Mouse (Mus musculus): ENCODE results near the gene Dkkl1.

DNA sequence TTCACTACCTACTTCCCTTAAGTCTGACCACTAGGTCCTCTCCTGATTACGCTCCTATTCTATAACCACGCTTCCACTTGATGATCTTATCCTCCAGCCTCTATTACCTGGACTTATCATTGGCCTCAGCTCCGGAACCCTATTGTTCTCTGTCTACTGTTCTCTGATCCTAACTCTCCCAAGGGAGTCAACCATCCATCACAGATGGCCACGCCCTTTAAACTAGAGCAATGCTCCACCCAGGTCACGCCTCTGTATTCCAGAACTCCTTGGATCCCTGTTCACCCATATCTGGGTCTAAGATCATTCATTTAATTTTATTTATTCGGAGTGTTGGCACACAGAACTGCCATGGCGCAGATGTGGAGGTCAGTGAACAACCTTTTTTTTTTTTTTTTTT is 409 bp upstream of the Dkkl1 start:
- TF ChIP-seq CTCF (IDR thresholded peaks at IDR 0.05; ENCODE audit: control insufficient read depth, insufficient read depth, insufficient replicate concordance, low read depth, low read length) (no peak), POLR2A (IDR thresholded peaks at IDR 0.05; ENCODE audit: control insufficient read depth, low read depth, low read length) (no peak)
